Mouse (Mus musculus) stomach, postnatal 0 days (tissue): ENCODE measurements around the gene Islr2. TPM values are rescaled to one million over a fixed set of nuclear protein-coding genes. Genes with fewer than 3 reads are reported as not detected.
A peak's percentile ranks its signal among the peaks of the same experiment; 100 is the strongest.

Experiments
- ATAC-seq: fragments of 200-750 bp; cut with Nextera tagmentation; 2 replicates; pipeline ENCODE4 v1.8.0; 2017; ENCODE audit not compliant: low FRiP score, low TSS enrichment
- DNase-seq: peaks from one replicate; pipeline ENCODE4 v3.0.0-alpha.2; 2016; ENCODE audit warnings: low spot score
- H3K27ac ChIP-seq: fragments of 300-500 bp; sonication (generic); replicated peaks from 2 replicates; pipeline ENCODE4 v1.5.1; 2014; ENCODE audit warnings: mild to moderate bottlenecking, control low read depth
- H3K27me3 ChIP-seq: fragments of 300-500 bp; sonication (generic); 2 replicates; pipeline ENCODE4 v1.6.1; 2014; ENCODE audit warnings: low read length; ENCODE audit not compliant: control insufficient read depth, insufficient read depth
- H3K36me3 ChIP-seq: fragments of 300-500 bp; sonication (generic); 2 replicates; pipeline ENCODE4 v1.6.1; 2014; ENCODE audit warnings: low read length, mixed read lengths; ENCODE audit not compliant: control insufficient read depth, insufficient read depth
- H3K4me1 ChIP-seq: fragments of 300-500 bp; sonication (generic); replicated peaks from 2 replicates; pipeline ENCODE4 v1.6.1; 2014; ENCODE audit warnings: antibody characterized with exemption; ENCODE audit not compliant: control insufficient read depth, insufficient read depth
- H3K4me2 ChIP-seq: fragments of 300-500 bp; sonication (generic); replicated peaks from 2 replicates; pipeline ENCODE4 v1.6.1; 2014; ENCODE audit warnings: low read depth, mild to moderate bottlenecking, control low read depth, moderate library complexity
- H3K4me3 ChIP-seq: fragments of 300-500 bp; sonication (generic); 2 replicates; pipeline ENCODE4 v1.5.1; 2014; ENCODE audit warnings: low read depth, low read length, control low read depth
- H3K9ac ChIP-seq: fragments of 300-500 bp; sonication (generic); 2 replicates; pipeline ENCODE4 v1.6.1; 2014; ENCODE audit warnings: mild to moderate bottlenecking, low read length, control low read depth, mixed read lengths
- H3K9me3 ChIP-seq: fragments of 300-500 bp; sonication (generic); 2 replicates; pipeline ENCODE4 v1.6.1; 2016; ENCODE audit warnings: low read length; ENCODE audit not compliant: control insufficient read depth
- CTCF ChIP-seq: IDR thresholded peaks from 2 replicates; pipeline ENCODE4 v1.5.1; 2016; ENCODE audit warnings: antibody characterized with exemption, low read depth, mild to moderate bottlenecking, moderate library complexity
- EP300 ChIP-seq: optimal IDR thresholded peaks from 2 replicates; pipeline ENCODE3; 2016; ENCODE audit warnings: antibody characterized with exemption
- WGBS: fragments of 180-500 bp; shearing (Covaris S2); extraction: QIAGEN DNeasy Blood & Tissue Kit; methylation state at CpG from one replicate; pipeline ENCODE4 v1.1.7; 2014; 5-methylcytosine and 5-hydroxymethylcytosine counted together
- polyA plus RNA-seq: library from polyadenylated mRNA; unstranded; fragments of >200 nt; fragmentation: Nextera tagmentation; extraction: Ambion mirVana; gene quantifications from 2 replicates; pipeline ENCODE4 v1.2.1, GENCODE M21; 2015

Gene Islr2
- polyA plus RNA-seq, 1 experiment from 2014 or later: 0.45 TPM

DNA sequence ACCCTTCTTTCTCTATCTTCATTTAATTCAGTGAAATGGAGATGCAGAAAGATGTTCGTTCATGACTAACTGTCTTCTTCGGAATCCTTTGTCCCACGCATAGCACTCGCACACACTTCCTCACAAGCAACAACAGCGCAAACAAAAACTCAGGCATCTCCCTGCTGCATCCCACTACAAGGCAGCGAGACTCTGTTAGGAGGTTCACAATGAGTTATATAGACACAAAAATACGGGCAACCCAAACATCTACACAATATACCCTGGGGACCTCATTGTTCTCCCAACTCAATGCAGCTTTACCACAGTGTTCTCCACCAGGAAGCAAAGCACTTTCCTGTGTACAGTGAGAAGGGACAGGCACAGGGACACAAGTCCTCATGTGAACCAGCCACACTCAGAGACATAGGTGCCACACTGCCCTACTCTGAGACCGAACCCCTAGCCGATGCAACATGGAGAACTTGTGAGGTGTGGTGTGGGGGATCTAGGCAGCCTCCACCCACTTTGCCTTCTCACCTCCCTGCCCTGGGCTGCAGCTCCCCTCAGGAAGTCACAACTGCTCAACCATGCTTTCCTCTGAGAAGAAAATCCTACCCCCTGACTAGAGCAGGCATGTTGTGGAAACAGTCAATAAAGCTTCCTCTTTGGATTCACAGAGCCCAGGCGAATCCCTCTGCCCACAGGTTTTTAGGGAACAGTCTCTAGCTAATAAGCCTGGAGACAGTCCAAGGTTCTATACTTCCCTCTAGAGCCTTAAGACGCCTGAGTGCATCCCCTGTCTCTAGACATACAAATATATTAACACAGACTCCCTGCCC, 3.6 kb downstream of the Islr2 start:
- H3K4me1 ChIP-seq: no peaks in the 10 kb centered on the region
- WGBS: 14% methylated on average over 11 of the region's 11 CpGs
- ATAC-seq (no peak), DNase-seq (no peak)
- H3K36me3 ChIP-seq: no peaks in the 10 kb centered on the region
- H3K27ac ChIP-seq: no peak overlapping the region
- no peaks in the 10 kb centered on the region for H3K9me3 ChIP-seq
- no peak overlapping the region for H3K4me3 ChIP-seq
- peaks cover 48% of the 10 kb centered on the region for H3K27me3 ChIP-seq
- H3K4me2 ChIP-seq: no peak overlapping the region
- H3K9ac ChIP-seq: no peak overlapping the region
- no peak for TF ChIP-seq CTCF
- TF ChIP-seq EP300: no peak

DNA sequence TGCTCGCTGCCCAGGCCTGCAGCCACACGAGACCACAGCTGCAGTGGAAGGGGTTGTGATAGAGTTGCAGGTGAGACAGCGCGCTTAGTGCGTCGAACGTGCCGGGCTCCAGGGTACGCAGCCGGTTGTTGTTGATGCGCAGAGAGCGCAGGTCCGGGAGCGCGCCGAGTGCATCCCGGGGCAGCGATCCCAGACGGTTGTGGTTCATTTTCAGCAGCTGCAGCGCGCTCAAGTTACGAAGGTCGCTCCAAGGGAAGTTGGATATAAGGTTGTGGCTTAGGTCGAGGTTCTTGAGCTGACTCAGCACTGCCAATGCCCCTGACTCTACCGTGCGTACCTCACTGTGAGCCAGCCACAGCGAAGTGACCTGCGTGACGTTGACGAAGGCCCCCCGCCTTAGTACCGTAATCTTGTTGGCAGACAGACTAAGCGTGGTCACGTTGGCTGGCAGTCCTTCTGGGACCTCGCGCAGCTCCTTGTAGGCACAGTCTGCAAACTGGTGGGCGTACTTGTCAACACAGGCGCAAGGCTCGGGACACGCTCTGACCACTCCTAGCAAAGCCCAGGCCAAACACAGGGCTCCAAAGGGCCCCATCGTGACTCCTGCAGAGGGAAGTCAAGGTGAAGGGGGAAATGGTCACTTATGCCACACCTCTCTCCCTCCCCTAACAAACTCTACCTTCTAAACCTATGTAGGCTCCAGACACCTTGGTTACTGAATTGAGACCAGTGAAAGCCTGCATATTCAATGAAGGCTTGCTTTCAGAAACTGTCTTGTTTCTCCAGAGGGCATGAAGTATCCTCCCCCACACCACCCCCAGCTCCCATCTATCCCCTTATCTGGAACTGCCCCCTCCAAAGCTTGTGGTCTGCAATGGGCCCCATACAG, 4.5 kb downstream of the Islr2 start:
- Histone ChIP-seq H3K9me3 (no peaks in the 10 kb centered on the region), H3K4me2 (no peak overlapping the region), H3K27me3 (peaks cover 48% of the 10 kb centered on the region), H3K9ac (no peak overlapping the region), H3K4me3 (no peak overlapping the region), H3K36me3 (no peaks in the 10 kb centered on the region), H3K27ac (no peak overlapping the region), H3K4me1 (no peaks in the 10 kb centered on the region)
- WGBS: 3% methylated on average over 41 of the region's 41 CpGs
- ATAC-seq (no peak), DNase-seq (no peak)
- TF ChIP-seq EP300: no peak
- TF ChIP-seq CTCF: no peak

DNA sequence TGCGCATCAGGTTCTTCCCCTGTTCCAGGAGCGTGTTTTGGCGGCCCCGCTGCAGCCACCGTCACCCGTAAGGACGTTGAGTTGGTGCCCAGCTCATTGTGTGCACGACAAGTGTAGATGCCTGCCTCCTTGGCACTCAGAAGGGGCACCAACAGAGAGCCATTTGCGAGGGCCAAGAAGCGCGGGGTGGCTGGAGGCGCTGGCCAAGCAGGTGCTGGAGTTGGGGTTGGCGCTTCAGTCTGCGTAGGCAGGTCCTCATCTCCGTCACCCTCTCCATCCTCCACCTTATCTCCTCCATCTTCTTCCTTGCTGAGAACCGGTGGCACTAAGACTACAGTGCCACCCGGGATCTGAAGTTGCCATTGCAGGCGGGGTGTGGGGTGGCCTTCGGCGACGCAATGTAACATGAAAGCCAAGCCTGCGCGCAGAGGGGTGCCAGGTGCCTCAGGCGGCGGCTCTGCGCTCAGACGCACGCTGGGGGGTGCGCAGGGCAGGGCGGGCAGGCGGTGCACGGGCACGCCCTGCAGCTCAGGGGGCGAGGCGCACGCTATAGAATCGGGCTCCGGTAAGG, 5.2 kb downstream of the Islr2 start:
- no peak for ATAC-seq
- TF ChIP-seq EP300 (no peak), CTCF (no peak)
- no peak overlapping the region for H3K4me2 ChIP-seq
- H3K36me3 ChIP-seq: no peaks in the 10 kb centered on the region
- no peak for DNase-seq
- H3K9me3 ChIP-seq: no peaks in the 10 kb centered on the region
- no peaks in the 10 kb centered on the region for H3K4me1 ChIP-seq
- WGBS: 2% methylated on average over 38 of the region's 38 CpGs
- no peak overlapping the region for H3K4me3 ChIP-seq
- H3K27me3 ChIP-seq: peaks cover 48% of the 10 kb centered on the region
- no peak overlapping the region for H3K9ac ChIP-seq
- H3K27ac ChIP-seq: no peak overlapping the region

DNA sequence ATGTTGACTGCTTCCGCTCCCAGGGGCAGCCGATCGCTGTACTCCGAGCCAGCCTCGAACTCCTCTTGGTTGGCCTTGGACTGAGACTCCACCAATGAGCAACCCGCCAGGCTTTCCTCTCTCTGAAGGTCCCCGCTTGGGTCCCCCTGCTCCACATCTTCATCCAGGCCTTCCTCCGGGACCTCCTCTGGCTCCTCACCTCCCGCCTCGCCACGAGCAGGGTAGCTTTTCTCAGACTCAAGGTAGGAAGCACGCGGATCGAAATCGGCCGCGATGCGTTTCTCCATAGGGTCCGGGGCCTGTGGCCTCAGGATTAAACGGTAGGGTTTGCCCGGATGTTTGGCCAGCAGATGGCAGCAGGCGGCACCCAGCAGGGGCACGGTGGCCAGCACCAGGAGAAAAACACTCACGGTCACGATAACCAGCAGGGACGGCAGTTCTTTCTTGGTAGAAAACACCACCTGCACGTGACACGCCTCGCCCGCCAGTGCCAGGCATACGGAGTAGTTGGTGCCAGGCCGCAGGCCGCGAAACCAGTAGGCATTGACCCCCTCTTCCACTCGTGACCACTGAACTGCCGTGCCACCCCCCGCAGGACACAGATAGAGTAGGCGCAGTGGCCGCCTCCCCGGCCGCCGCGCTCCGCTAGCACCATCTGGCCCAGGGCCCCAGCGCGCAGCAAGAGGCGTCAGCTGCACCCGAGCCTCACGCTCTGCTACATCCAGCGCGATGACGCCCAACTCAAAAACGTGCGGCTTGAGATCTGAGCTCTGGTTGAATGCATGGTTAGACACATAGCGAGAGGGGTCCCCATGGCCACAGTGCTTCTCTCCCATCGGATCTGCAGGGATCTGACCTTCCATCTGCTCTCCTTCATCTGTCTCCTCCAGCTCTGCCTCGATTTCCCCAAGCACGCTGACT, 6.1 kb downstream of the Islr2 start:
- H3K4me1 ChIP-seq: no peaks in the 10 kb centered on the region
- H3K9me3 ChIP-seq: no peaks in the 10 kb centered on the region
- H3K27me3 ChIP-seq: peaks cover 45% of the 10 kb centered on the region
- peak overlapping the region; percentile 41 for H3K4me2 ChIP-seq
- H3K4me3 ChIP-seq: peak overlapping the region; percentile 19
- ATAC-seq (no peak), DNase-seq (peak; percentile 57)
- 1% methylated on average over 58 of the region's 58 CpGs for WGBS
- H3K36me3 ChIP-seq: no peaks in the 10 kb centered on the region
- no peak overlapping the region for H3K27ac ChIP-seq
- no peak for TF ChIP-seq EP300
- TF ChIP-seq CTCF: peak; percentile 71
- H3K9ac ChIP-seq: 0 out of 2 replicates have a peak overlapping the region, but pooled peaks have one; percentile 18
